Mouse (Mus musculus) CH12.LX (cell line): ENCODE results near the gene 4930402F06Rik. TPM values are rescaled to one million over a fixed set of nuclear protein-coding genes. Genes with fewer than 3 reads are reported as not detected.

Source experiments
- DNase-seq: peaks from one replicate; pipeline ENCODE4 v3.0.0-alpha.2; 2013; ENCODE audit errors: extremely low read depth
- H3K27ac ChIP-seq: 2 replicates; pipeline ENCODE4 v1.5.1; 2012; ENCODE audit warnings: low read depth, mild to moderate bottlenecking, control low read depth, moderate library complexity; ENCODE audit not compliant: insufficient read depth
- H3K27me3 ChIP-seq: replicated peaks from 2 replicates; pipeline ENCODE3; 2012; ENCODE audit warnings: inconsistent platforms
- H3K36me3 ChIP-seq, 2 experiments: replicated peaks in 1 of 2; 2 replicates each; pipeline versions ENCODE3 to v1.6.1; 2012; ENCODE audit warnings: inconsistent platforms in 1 of 2, low read length in 1 of 2, mild to moderate bottlenecking in 1 of 2, mixed read lengths in 1 of 2, moderate library complexity in 1 of 2; ENCODE audit not compliant: control insufficient read depth in 1 of 2, insufficient read depth in 1 of 2
- H3K4me1 ChIP-seq, 2 experiments: 2 replicates each; pipeline ENCODE4 v1.6.1; 2012; ENCODE audit warnings: inconsistent platforms in 1 of 2, moderate library complexity in 1 of 2; ENCODE audit not compliant: insufficient read depth in 2 of 2, control insufficient read depth in 1 of 2
- H3K4me2 ChIP-seq: 2 replicates; pipeline ENCODE4 v1.6.1; 2012; ENCODE audit warnings: low read depth, mild to moderate bottlenecking, control low read depth; ENCODE audit not compliant: poor library complexity, insufficient read depth, severe bottlenecking
- H3K4me3 ChIP-seq, 3 experiments: fragments of 150-350 bp in 1 of 3; sonication (generic) in 1 of 3; replicated peaks in 1 of 3; 2 replicates each; pipeline versions ENCODE3 to v1.5.1; 2011 to 2012; ENCODE audit warnings: low read depth in 2 of 3, low read length in 2 of 3, mild to moderate bottlenecking in 2 of 3, moderate library complexity in 2 of 3, control low read depth in 1 of 3, improper control_type of control experiment in 1 of 3, inconsistent platforms in 1 of 3, mixed read lengths in 1 of 3; ENCODE audit not compliant: poor library complexity in 1 of 3
- H3K79me2 ChIP-seq: replicated peaks from 2 replicates; pipeline ENCODE4 v1.6.1; 2012; ENCODE audit warnings: mild to moderate bottlenecking, moderate library complexity; ENCODE audit not compliant: control insufficient read depth, poor library complexity, insufficient read depth, severe bottlenecking; ENCODE audit errors: extremely low read depth
- H3K9ac ChIP-seq: 2 replicates; pipeline ENCODE4 v1.6.1; 2012; ENCODE audit warnings: low read depth, mild to moderate bottlenecking, control low read depth, moderate library complexity; ENCODE audit not compliant: insufficient read depth
- H3K9me3 ChIP-seq: replicated peaks from 2 replicates; pipeline ENCODE3; 2012; ENCODE audit warnings: low read length, inconsistent platforms, mixed read lengths
- POLR2AphosphoS2 ChIP-seq: IDR thresholded peaks from 2 replicates; pipeline ENCODE4 v1.6.1; 2011; ENCODE audit warnings: low read depth, low read length, improper control_type of control experiment
- UBTF ChIP-seq: IDR thresholded peaks from 2 replicates; pipeline ENCODE4 v1.6.1; 2012; ENCODE audit warnings: low read depth, mild to moderate bottlenecking, inconsistent platforms, low read length, improper control_type of control experiment, moderate library complexity
- USF2 ChIP-seq: conservative IDR thresholded peaks from 2 replicates; pipeline ENCODE4 v1.6.1; 2011; ENCODE audit warnings: low read depth, low read length, improper control_type of control experiment
- ZMIZ1 ChIP-seq: IDR thresholded peaks from 2 replicates; pipeline ENCODE4 v1.6.1; 2012; ENCODE audit warnings: low read depth, mild to moderate bottlenecking, inconsistent platforms, low read length, improper control_type of control experiment
- dilution Hi-C: fragments of 300-500 bp; cut with MboI; formaldehyde crosslinking; loops from 2 replicates; pipeline ENCODE4 v1.14.3; 2020; ENCODE audit warnings: low sequenced_read_pairs; ENCODE audit not compliant: extremely low pct_unique_long_range_greater_than_20kb, extremely low pct_ligation_motif_present
- in situ Hi-C: fragments of 300-500 bp; cut with MboI; formaldehyde crosslinking; loops from 3 replicates; pipeline ENCODE4 v1.14.3; 2019; ENCODE audit warnings: low sequenced_read_pairs, low pct_ligation_motif_present, low pct_unique_long_range_greater_than_20kb, mixed read lengths
- polyA plus RNA-seq: library from polyadenylated mRNA; unstranded; fragments of >175 nt; gene quantifications from 2 replicates; pipeline ENCODE4 v1.2.1, GENCODE M21; 2012; ENCODE audit warnings: low read depth; ENCODE audit not compliant: insufficient read length
- total RNA-seq, 2 experiments: library from RNA; depleted of rRNA; stranded (reverse); fragments of 300-350 nt in 1 of 2; fragments of >200 nt in 1 of 2; gene quantifications; 2 replicates each; pipeline ENCODE4 v1.2.3; 2012 to 2014

The 4930402F06Rik gene
- total and polyA plus RNA-seq, 3 experiments: not detected

DNA sequence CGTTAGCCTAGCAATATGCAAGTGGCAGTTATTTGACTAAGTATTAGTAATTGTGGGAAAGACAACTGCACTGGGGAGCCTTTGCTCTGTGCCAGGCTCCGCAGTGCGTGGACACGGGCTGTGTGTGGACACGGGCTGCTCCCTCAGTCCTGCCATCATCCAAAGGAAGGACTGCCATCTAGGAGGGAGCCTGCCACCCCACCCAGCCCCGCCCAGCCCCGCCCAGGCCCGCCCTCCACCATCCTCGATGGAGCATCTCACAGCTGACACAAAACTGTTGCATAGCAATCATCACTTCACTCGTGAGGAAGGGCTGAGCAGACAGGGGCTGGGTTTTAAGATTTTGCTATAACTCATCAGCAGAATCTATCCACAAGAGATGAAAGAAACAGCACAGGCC, 71.0 kb downstream of the 4930402F06Rik start:
- Histone ChIP-seq H3K79me2 (no peaks in the 10 kb centered on the region), H3K9ac (no peak overlapping the region), H3K36me3 (peaks cover 0 to 6% of the 10 kb centered on the region in 2 experiments), H3K27me3 (no peaks in the 10 kb centered on the region), H3K4me1 (peaks cover 5 to 11% of the 10 kb centered on the region in 2 experiments; a peak in 3 of 4 replicates), H3K4me2 (no peak overlapping the region), H3K27ac (no peak overlapping the region), H3K9me3 (no peaks in the 10 kb centered on the region), H3K4me3 (no peak overlapping the region)
- dilution Hi-C loops: no loop called here
- no peak for DNase-seq
- in situ Hi-C loops: no loop called here
- TF ChIP-seq UBTF (no peak), ZMIZ1 (no peak), POLR2AphosphoS2 (no peak), USF2 (no peak)
- TF ChIP-seq, all 38 proteins: peak for 0

Other genes with a start within 250 kb of the 4930402F06Rik start
- gene Rab14, start 196.1 kb downstream of the 4930402F06Rik start, total RNA-seq (2012; rRNA removed): 26.8 and 31.6 TPM in 2 replicates
- 66.2 and 69.2 TPM in 2 replicates for gene Rab14, start 196.1 kb downstream of the 4930402F06Rik start, total RNA-seq (2014; rRNA removed)
- gene Rab14, start 196.1 kb downstream of the 4930402F06Rik start, polyA plus RNA-seq: 83.1 and 94.4 TPM in 2 replicates
- 41.0 and 54.2 TPM in 2 replicates for gene Gsn, start 140.8 kb downstream of the 4930402F06Rik start, total RNA-seq (2012; rRNA removed)
- gene Gsn, start 140.8 kb downstream of the 4930402F06Rik start, total RNA-seq (2014; rRNA removed): 37.5 and 42.9 TPM in 2 replicates
- gene Gsn, start 140.8 kb downstream of the 4930402F06Rik start, polyA plus RNA-seq: 22.6 and 24.2 TPM in 2 replicates
- gene Stom, start 60.2 kb downstream of the 4930402F06Rik start, total RNA-seq (2012; rRNA removed): 3.3 and 6.3 TPM in 2 replicates
- gene Stom, start 60.2 kb downstream of the 4930402F06Rik start, total RNA-seq (2014; rRNA removed): 4.9 and 5.8 TPM in 2 replicates
- 4.3 and 4.5 TPM in 2 replicates for gene Stom, start 60.2 kb downstream of the 4930402F06Rik start, polyA plus RNA-seq
- gene 4930568D16Rik, start 29.4 kb downstream of the 4930402F06Rik start, total RNA-seq (2012; rRNA removed): not detected in 2 replicates
- gene 4930568D16Rik, start 29.4 kb downstream of the 4930402F06Rik start, total RNA-seq (2014; rRNA removed): not detected in 2 replicates
- gene 4930568D16Rik, start 29.4 kb downstream of the 4930402F06Rik start, polyA plus RNA-seq: not detected in 2 replicates
- gene Ggta1, start 66.1 kb upstream of the 4930402F06Rik start, total RNA-seq (2012; rRNA removed): 55.8 and 67.2 TPM in 2 replicates
- gene Ggta1, start 66.1 kb upstream of the 4930402F06Rik start, total RNA-seq (2014; rRNA removed): 46.9 and 52.0 TPM in 2 replicates
- gene Ggta1, start 66.1 kb upstream of the 4930402F06Rik start, polyA plus RNA-seq: 38.4 and 40.5 TPM in 2 replicates
- gene Dab2ip, start 161.1 kb upstream of the 4930402F06Rik start, total RNA-seq (2012; rRNA removed): 13.7 and 15.6 TPM in 2 replicates
- 4.3 and 4.9 TPM in 2 replicates for gene Dab2ip, start 161.1 kb upstream of the 4930402F06Rik start, total RNA-seq (2014; rRNA removed)
- gene Dab2ip, start 161.1 kb upstream of the 4930402F06Rik start, polyA plus RNA-seq: 7.5 and 7.8 TPM in 2 replicates